Mouse (Mus musculus) kidney, adult 8-10 months (tissue): ENCODE data around the gene Nxf1.
A peak's percentile ranks its signal among the peaks of the same experiment; 100 is the strongest.
"Not testable (repeated sequence)": the region's sequence is repeated elsewhere in the genome, so short reads cannot be mapped to it uniquely, and the experiment has no call there.

Source experiments
- DNase-seq, 2 experiments: peaks; one replicate each; pipeline ENCODE4 v3.0.0; 2022

Gene Nxf1

GRCm38 (mm10) chr19:8756635-8757387, at the start of gene Nxf1:
Nxf1 (plus strand) TSS chr19:8757073.
- DNase-seq = peak; percentile 88 to 93

DNA sequence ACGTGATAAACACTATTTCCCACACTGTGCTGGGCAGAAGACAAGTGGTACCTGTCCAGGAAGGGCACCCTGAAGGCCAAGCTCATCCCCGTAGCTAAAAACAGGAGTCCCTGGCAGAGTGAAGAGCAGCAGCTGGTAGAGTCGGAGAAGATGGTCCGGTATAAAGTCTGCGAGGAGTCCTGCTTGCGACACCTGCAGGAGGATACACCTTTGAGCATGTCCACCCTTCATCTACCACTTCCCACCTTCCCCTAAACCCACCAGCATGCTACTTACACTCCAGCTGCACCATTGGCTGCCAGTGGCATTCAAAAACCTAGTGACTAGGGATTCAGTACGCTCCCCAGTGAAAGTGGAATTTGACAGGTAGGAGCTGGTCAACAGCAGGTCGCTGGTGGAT, 47.9 kb upstream of the Nxf1 start:
- no peak for DNase-seq

- DNase-seq = no peak
Measured at GRCm38 (mm10) chr19:8710057-8710456, 46.8 kb upstream of the Nxf1 start.

DNA sequence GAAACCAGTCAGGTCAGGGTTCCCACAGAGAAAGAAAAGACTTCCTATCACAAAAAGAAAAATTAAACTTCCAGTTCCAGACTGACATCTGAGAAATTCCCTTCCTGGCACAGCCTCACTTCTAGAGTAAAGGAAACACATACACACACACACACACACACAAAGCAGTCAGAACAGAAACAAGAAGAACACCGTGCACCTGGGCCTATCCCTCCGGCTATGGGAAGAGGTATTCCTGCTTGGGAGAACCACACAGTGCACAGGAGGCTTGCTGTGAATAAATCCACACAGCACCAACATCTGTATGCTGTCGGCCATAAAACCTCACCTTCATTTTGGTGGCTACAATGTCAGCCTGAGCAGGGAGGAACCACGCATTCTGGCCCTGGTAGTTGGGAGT, 45.4 kb upstream of the Nxf1 start:
- DNase-seq = no peak

GRCm38 (mm10) chr19:8711949-8712869, 44.7 kb upstream of the Nxf1 start:
- no peak for DNase-seq

DNA sequence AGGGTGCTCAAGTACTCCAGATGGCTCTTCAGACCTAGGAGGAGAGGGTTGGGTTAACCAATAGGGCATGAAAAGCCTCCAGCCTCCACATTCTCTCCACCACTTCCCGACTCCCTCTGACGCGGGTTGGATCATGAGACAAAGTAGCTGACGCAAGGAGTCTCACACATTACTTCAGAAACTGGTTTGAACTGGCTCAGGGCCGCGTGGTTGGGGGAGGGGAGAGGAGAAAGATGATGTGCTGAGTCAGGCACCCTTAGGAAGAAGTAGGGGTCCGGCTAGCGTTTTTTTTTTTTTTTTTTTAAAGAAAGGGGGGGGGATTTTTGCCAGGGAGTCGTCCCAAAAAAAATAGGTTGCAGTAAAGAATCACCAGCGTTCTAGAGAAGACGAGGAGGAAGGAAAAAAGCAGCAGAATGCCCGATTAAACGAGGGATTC, 44.0 kb upstream of the Nxf1 start:
- peak; percentile 86 to 87 for DNase-seq

GRCm38 (mm10) chr19:8713306-8713996, 43.4 kb upstream of the Nxf1 start:
- DNase-seq = peak; percentile 92 to 96

- DNase-seq = no peak
Measured at GRCm38 (mm10) chr19:8713997-8714652, 42.7 kb upstream of the Nxf1 start.

DNA sequence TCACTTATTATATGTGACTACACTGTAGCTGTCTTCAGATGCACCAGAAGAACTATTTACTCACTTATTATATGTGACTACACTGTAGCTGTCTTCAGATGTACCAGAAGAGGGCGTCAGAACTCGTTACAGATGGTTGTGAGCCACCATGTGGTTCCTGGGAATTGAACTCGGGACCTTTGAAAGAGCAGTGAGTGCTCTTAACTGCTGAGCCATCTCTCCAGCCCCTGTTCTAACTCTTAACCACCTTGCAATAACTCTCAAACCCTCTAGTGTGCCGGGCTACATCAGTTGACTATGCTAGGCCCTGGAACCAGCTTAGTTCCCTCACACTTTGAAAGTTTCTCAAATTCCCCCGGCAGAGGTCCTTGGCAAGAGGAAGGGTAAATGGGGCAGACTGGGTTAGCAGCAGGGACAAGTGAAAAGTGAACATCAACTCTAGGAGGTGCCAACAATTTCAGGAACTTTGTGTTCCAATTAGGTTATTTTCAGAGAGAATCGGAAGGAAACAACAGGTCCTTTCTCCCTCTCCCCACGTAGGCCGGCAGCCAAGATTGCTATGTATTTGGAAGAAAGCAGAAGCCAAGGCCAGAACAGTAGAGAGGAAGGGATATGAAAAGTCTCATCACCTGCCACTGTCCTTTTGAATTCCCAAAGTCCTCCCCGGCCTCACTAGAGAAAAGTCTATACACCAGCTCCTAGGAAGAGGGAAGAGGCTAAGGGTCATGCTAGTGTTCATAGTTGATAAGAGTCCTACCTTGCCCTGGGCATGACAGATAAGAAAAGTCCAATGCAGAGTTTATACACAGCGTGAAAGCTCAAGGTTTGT, 42.0 kb upstream of the Nxf1 start:
- DNase-seq = peak in 1 of 2 experiments; percentile 35

GRCm38 (mm10) chr19:8715868-8716766, 40.8 kb upstream of the Nxf1 start:
- DNase-seq = no peak

- no peak for DNase-seq
Measured at GRCm38 (mm10) chr19:8716767-8717475, 40.0 kb upstream of the Nxf1 start.

DNA sequence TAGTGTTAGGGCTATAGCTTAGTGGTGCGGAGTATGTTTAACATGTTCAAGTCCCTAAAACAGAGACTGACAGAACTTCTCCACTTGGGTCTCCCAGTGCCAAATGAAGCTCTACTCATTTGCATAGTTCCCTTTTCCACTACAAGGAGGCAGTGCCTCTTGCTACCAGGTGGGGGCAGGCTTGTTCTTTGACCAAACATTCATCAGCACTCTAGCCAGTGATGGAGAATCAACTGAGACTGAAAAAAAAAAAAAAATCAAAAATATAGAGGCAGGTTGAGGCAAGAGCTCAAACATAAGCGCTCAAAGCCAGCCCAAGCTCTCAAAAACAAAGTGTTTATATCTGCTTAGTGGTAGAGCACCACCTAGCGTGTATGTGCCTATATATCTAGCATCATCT, 38.5 kb upstream of the Nxf1 start:
- DNase-seq = peak; percentile 45 to 48

- not testable (repeated sequence) for DNase-seq
Measured at GRCm38 (mm10) chr19:8719037-8719436, 37.8 kb upstream of the Nxf1 start.

DNA sequence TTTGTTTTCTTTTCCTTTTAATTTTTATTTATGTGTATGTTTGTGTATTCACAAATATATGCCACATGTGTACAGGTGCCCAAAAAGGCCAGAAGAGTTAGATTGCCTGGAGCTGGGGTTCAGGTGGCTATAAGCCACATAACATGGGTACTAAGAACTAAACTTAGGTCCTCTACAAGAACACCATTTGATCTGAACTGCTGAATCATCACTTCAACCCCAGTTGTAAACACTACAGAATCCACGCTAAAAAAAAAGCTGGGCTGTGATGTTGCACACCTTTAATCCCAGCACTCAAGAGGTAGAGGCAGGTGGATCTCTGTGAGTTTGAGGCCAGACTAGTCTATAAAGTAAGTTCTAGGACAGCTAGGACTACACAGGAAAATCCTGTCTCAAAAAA, 35.5 kb upstream of the Nxf1 start:
- DNase-seq = no peak

DNA sequence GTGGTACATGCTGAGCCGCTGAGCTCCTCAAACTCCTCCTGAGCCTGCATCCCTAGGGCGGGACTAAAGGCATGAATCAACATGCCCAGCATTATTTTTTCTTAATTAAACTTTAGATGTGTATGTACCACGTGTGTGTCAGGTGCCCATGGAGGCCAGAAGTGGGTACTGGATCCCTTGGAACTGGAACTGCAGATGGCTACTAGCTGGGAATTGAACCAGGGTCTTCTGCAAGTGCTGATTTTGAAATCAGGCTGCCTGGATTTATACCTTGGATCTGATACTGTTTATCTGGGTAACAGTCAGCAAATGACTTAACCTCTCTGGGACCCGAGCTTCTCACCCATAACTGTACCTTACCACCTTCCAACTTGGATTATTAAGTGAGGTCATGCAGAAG, 34.9 kb upstream of the Nxf1 start:
- DNase-seq = no peak

DNA sequence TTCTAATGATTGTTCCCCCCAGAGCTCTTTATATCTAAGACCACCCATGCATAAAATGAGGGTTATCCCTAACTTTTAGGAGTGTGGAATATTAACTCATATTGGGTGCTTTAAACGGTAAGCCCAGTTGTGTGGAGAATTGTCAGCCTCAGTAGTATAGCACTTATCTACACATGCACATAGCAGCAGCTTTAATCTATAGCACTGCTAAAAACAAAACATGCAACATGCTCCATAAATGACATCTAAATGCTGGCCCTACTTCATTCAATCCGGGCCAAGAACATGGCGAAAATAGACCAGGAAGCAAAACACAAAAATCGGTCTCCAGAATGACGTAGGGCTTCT, 34.3 kb upstream of the Nxf1 start:
- DNase-seq = no peak

DNA sequence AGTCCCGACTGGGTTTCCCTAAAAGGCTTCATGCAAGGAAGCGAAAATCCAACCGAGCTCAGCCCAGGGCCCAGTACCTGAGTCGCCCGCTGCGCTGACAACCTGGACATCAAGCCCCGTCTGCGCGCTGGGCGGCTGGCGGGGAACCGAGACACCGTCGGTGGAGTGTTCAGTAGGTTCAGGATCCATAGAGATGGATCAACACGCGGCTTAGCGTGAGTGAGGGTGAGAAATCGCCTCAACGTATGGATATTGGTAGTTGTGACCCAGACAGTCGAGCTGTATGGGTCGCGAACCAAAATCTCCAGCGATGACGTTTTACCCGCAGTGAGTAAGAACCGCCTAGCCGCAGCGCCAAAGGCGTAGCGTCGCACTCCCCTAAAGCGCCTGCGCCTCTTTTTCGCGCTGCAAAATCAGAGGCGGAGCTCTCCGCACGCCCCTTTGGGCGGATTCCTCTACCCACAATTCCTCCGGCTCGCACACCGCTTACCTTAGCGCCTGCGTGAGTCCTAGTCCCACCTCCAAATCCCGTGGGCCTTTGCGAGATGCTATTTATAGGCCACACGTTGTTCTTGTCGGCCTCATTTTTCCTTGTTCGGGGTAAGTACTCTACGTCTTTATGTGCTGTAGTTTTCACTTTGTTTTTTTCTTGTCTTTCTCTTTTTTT, 33.8 kb upstream of the Nxf1 start, which contains the start of gene Slc3a2:
Gene Slc3a2, minus strand, starts transcription at position 463 of the 667 bp plus-strand sequence.
- peak; percentile 98 for DNase-seq

DNA sequence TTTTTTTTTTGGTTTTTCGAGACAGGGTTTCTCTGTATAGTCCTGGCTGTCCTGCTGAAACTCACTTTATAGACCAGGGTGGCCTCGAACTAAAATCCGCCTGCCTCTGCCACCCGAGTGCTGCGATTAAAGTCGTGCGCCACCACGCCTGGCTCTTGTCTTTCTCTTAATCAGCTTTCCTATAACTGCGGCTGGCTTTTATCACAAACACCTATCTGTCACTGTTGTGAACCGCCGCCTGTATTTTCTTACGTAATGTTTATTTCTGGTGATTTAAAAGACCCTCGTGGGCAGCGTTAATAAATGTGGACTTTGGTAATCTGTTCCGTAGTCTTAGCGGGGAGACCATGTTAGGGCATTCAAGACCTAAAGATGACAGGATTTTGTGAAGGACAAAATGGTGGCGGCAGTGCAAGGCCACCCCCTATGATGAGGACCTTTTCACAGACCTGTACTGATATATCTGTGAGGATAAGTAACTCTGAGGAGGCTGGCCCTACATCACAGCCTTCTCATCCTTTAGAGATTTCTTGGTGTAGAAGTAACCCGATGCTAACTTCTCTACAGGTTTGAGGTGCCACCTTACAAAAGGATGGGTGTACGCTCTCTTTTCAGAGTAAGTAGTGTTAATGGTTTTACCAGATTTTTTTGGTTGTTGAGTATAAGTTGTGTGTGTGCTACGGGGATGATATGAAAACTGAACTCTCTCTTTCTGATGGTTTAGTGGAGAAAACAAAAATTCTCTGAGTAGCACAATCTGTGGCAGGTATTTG, 33.1 kb upstream of the Nxf1 start:
- DNase-seq = no peak

DNA sequence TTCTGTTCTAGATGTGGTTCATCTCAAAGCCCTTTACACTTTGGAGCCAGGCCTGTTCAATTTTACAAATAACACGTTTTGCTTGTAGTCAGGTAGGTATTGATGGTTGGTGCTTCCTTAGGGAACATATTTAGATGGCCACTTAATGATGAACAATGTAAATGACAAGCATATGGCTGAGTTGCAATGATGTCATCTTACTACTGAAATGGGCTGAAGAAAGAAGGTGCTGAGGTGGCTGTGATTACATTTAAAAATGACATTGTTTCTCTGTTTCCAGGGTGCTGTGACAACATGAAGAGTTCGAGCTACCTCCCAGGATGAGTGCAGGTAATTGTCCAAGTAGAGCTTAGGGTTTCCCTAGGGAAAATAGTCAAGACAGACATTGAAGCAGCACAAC, 32.5 kb upstream of the Nxf1 start:
- DNase-seq = no peak
